Mouse (Mus musculus) liver, postnatal 0 days (tissue): ENCODE measurements at regions not wholly inside any gene's neighbourhood (a gene's known extent, or its start where the extent isn't known, plus 50 kb on each side); places are given as distances from the start of the nearest gene placed in this dataset.

Experiments
- CTCF ChIP-seq: sonication (generic); IDR thresholded peaks from 2 replicates; pipeline ENCODE4 v1.5.1; 2016; ENCODE audit warnings: antibody characterized with exemption, low read depth
- EP300 ChIP-seq: IDR thresholded peaks from 2 replicates; pipeline ENCODE4 v1.6.1; 2016; ENCODE audit warnings: antibody characterized with exemption, low read depth, mild to moderate bottlenecking

DNA sequence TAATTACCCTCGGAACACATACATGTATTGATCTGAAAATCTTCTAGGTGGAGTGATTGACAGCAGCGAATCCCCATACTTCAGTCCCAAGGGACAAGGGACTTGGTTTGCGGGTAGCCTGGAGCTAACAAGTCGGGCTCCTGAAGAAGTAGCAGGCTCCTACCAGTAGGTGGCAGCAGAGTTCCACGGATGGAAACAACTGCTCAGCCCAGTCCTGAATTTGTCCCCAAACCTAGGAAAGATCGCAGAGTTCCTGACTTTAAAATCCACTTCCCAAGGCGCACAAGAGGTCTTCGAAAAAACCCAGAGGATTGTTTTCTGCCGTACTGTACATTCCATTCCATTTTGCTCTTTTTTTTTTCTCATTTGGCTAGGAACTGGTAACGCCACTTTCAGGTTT lies 169.4 kb downstream of the Arrdc4 start:
- TF ChIP-seq CTCF (peak; percentile 96), EP300 (no peak)
